Mouse (Mus musculus) frontal cortex, adult (tissue): ENCODE data around the gene Smim23.

ENCODE experiments used
- ATAC-seq: cut with Nextera tagmentation; 2 replicates; pipeline ENCODE4 v1.9.2; 2017; ENCODE audit warnings: mild to moderate bottlenecking, moderate library complexity, mixed read lengths; ENCODE audit not compliant: low TSS enrichment

Gene Smim23

DNA sequence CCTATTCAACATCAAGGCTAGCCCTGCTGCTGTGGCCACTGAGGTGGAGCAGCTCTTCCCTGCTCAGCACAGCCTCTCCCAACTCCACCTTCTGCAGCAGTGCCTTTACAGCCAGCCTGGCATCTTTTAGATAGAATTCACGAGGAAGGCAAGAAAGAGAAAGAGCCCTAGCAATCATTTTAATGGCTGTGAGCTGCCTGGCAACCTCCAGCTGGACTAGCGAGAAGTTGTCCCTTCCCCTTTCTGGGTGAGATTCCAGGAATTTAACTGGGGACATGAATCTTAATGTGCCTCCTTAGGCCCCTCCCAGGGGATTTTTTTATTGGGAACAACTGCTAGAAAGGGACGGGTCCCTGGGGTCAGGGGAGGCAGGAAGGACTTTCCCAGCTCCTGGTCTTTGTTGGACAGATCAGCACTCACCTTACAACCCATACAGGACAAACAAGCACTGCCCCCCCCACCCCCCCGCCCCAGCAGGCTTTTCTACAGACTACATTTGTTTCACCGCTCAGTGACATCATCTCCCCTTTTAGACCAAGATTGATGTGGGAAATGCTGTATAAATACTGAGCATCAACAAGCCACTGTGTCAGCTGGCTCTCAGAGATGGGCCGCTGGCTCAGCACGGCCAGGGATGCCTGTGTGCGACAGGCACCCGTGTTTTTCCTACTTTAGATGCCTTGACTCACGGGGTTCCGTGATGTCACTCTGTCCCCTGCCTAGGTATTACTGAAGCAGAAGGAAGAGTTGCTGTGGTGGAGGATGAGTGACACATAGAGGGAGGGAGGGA is 43.5 kb downstream of the Smim23 start:
- ATAC-seq, result peak; percentile 74

DNA sequence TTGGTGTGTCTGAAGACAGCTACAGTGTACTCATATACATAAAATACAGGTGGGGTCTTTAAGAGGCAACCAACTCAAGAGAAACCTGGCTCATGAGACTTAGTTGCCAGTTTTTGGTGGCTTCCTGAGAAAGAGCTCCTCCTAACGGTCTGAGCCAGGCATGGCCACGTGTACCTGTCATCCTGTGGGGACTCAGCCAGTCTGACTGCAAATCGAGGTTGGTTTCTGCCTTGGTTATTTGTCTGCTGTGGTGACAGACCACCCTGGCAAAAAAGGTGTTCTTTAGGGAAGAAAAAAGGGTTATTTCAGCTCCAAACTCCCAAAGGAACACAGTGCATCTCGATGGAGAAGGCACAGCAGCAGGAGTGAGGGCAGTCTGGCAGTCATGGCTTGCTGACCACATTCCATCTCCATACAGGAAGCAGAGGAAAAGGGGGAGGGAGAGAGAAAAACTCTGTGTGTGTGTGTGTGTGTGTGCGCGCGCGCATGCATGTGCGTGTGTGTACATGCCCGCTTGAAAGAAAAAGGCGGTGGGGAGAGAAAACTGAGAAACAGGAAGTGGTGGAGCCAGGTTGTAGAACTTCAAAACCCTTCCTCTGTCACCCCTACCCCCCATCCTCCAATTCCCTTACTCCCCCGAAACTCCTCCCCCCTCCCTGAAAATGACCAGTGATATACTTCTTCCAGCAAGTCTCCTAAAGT is 55.6 kb downstream of the Smim23 start:
- ATAC-seq, result no peak
